Mouse (Mus musculus): ENCODE results near the gene Itpripl1.
"Not testable (repeated sequence)": the region's sequence is repeated elsewhere in the genome, so short reads cannot be mapped to it uniquely, and the experiment has no call there.

DNA sequence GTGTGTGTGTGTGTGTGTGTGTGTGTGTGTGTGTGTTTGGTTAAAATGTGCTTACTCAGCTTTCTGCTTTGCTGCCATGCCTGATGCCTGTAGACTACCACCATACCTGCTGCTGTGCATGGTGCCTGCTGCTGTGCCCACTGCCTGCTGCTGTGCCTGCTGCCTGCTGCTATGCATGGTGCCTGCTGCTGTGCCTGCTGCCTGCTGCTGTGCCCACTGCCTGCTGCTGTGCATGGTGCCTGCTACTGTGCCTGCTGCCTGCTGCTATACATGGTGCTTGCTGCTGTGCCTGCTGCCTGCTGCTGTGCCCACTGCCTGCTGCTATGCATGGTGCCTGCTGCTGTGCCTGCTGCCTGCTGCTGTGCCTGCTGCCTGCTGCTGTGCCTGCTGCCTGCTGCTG lies 53.1 kb downstream of the Itpripl1 start:
- not testable (repeated sequence) for TF ChIP-seq ZNF384 (IDR thresholded peaks at IDR 0.05; ENCODE audit: low read depth, low read length); POLR2AphosphoS2 (IDR thresholded peaks at IDR 0.05; ENCODE audit: low read length)
